Mouse (Mus musculus) brain, embryonic 14.5 days (tissue): ENCODE results near the gene Ptpro.

Source experiments
- CTCF ChIP-seq: fragments of 200-500 bp; IDR thresholded peaks from 2 replicates; pipeline ENCODE4 v1.5.1; 2012; ENCODE audit warnings: inconsistent platforms, mild to moderate bottlenecking, moderate library complexity, borderline replicate concordance; ENCODE audit not compliant: insufficient read depth, insufficient read length; ENCODE audit errors: extremely low read depth
- POLR2A ChIP-seq: fragments of 200-500 bp; IDR thresholded peaks from 2 replicates; pipeline ENCODE4 v1.6.1; 2012; ENCODE audit warnings: mild to moderate bottlenecking, inconsistent platforms, borderline replicate concordance; ENCODE audit not compliant: poor library complexity, insufficient read depth, insufficient read length, severe bottlenecking; ENCODE audit errors: extremely low read depth

GRCm38 (mm10) chr6:137508936-137509335 is 256.8 kb downstream of the Ptpro start:
- TF ChIP-seq POLR2A (no peak), CTCF (no peak)
